ENCODE assay signal across 8 mouse cellular contexts in genomic region chr7:73585114-73586032, GRCm38 (mm10). TPM values are rescaled to one million over a fixed set of nuclear protein-coding genes. Genes with fewer than 3 reads are reported as not detected.
DNase-seq lines count a peak whose midpoint lies in the region; ATAC-seq and TF ChIP-seq lines count a peak whose summit lies in the region.

No protein-coding gene starts in this region.

- TF ChIP-seq CTCF in lung, embryonic 14.5 days (IDR thresholded peaks at IDR 0.05; ENCODE audit: low read depth): peak; percentile 38
- TF ChIP-seq CTCF in lung, adult 2 months (IDR thresholded peaks at IDR 0.05; ENCODE audit: insufficient read depth, low read length): no peak
- TF ChIP-seq CTCF in midbrain, postnatal 0 days (IDR thresholded peaks at IDR 0.05): peak; percentile 9; the same call in 1 of the 2 replicates

- no peaks in the 10 kb centered on the region for H3K27me3 ChIP-seq in lung, embryonic 14.5 days (ENCODE audit: insufficient read depth, low read length)
- H3K27me3 ChIP-seq in embryonic facial prominence, embryonic 13.5 days: peaks cover 14% of the 10 kb centered on the region; the same call in 1 of the 2 replicates
- no peaks in the 10 kb centered on the region for H3K27me3 ChIP-seq in hindbrain, embryonic 16.5 days (replicated peaks; ENCODE audit: control insufficient read depth, insufficient read depth, low read length)
- H3K27me3 ChIP-seq in midbrain, postnatal 0 days (ENCODE audit: insufficient read depth, low read length): no peaks in the 10 kb centered on the region

- H3K27ac ChIP-seq in lung, embryonic 14.5 days (ENCODE audit: low read depth): peak overlapping the region; percentile 98
- peak overlapping the region; percentile 87 for H3K27ac ChIP-seq in embryonic facial prominence, embryonic 13.5 days
- peak overlapping the region; percentile 59 for H3K27ac ChIP-seq in hindbrain, embryonic 16.5 days (ENCODE audit: low read depth, low read length)
- 0 out of 2 replicates have a peak overlapping the region, but pooled peaks have one; percentile 73 for H3K27ac ChIP-seq in midbrain, postnatal 0 days (ENCODE audit: low read depth, low read length)

- TF ChIP-seq POLR2A in lung, adult 2 months (IDR thresholded peaks at IDR 0.05; ENCODE audit: borderline replicate concordance, extremely low read depth, low read depth, low read length): no peak

- H3K36me3 ChIP-seq in lung, embryonic 14.5 days (ENCODE audit: insufficient read depth): no peaks in the 10 kb centered on the region
- no peaks in the 10 kb centered on the region for H3K36me3 ChIP-seq in embryonic facial prominence, embryonic 13.5 days
- H3K36me3 ChIP-seq in hindbrain, embryonic 16.5 days (ENCODE audit: control insufficient read depth, insufficient read depth, low read length): no peaks in the 10 kb centered on the region
- H3K36me3 ChIP-seq in midbrain, postnatal 0 days (ENCODE audit: insufficient read depth, low read length): no peaks in the 10 kb centered on the region

- WGBS in lung, embryonic 14.5 days: 62% methylated on average over 22 of the region's 22 CpGs
- WGBS in lung, adult 2 months: 60% methylated on average over 22 of the region's 22 CpGs
- WGBS in embryonic facial prominence, embryonic 13.5 days: 74% methylated on average over 22 of the region's 22 CpGs
- 79% methylated on average over 22 of the region's 22 CpGs for WGBS in hindbrain, embryonic 16.5 days
- 82% methylated on average over 22 of the region's 22 CpGs for WGBS in midbrain, postnatal 0 days

- no peak overlapping the region for H3K4me3 ChIP-seq in lung, embryonic 14.5 days (ENCODE audit: low read depth, low read length)
- H3K4me3 ChIP-seq in lung, adult 2 months (replicated peaks; ENCODE audit: extremely low read depth, low read depth, low read length): no peak overlapping the region
- H3K4me3 ChIP-seq in embryonic facial prominence, embryonic 13.5 days: no peak overlapping the region
- no peak overlapping the region for H3K4me3 ChIP-seq in hindbrain, embryonic 16.5 days (ENCODE audit: low read length)
- no peak overlapping the region for H3K4me3 ChIP-seq in midbrain, postnatal 0 days (ENCODE audit: low read depth, low read length)

- H3K9me3 ChIP-seq in lung, embryonic 14.5 days (ENCODE audit: low read depth, low read length): no peaks in the 10 kb centered on the region
- H3K9me3 ChIP-seq in embryonic facial prominence, embryonic 13.5 days: no peaks in the 10 kb centered on the region
- no peaks in the 10 kb centered on the region for H3K9me3 ChIP-seq in hindbrain, embryonic 16.5 days (ENCODE audit: control insufficient read depth, low read length)
- H3K9me3 ChIP-seq in midbrain, postnatal 0 days (ENCODE audit: low read length): no peaks in the 10 kb centered on the region

- peak overlapping the region; percentile 55 for H3K4me2 ChIP-seq in lung, embryonic 14.5 days
- H3K4me2 ChIP-seq in embryonic facial prominence, embryonic 13.5 days: no peak overlapping the region
- no peak overlapping the region for H3K4me2 ChIP-seq in hindbrain, embryonic 16.5 days (ENCODE audit: low read length)
- no peak overlapping the region for H3K4me2 ChIP-seq in midbrain, postnatal 0 days (ENCODE audit: low read depth, low read length, poor library complexity, severe bottlenecking)

- ATAC-seq in lung, embryonic 14.5 days (ENCODE audit: insufficient read depth): peak; percentile 29
- no peak for ATAC-seq in embryonic facial prominence, embryonic 13.5 days (ENCODE audit: insufficient number of reproducible peaks, insufficient read depth, low FRiP score, low TSS enrichment, low read depth)
- no peak for ATAC-seq in hindbrain, embryonic 16.5 days
- ATAC-seq in midbrain, postnatal 0 days (ENCODE audit: low FRiP score): no peak

- H3K4me1 ChIP-seq in lung, embryonic 14.5 days (ENCODE audit: insufficient read depth): peaks cover 30% of the 10 kb centered on the region
- H3K4me1 ChIP-seq in lung, adult 2 months (ENCODE audit: control insufficient read depth, insufficient read depth, low read length): peaks cover 28% of the 10 kb centered on the region
- H3K4me1 ChIP-seq in embryonic facial prominence, embryonic 13.5 days: peaks cover 52% of the 10 kb centered on the region
- peaks cover 12% of the 10 kb centered on the region for H3K4me1 ChIP-seq in hindbrain, embryonic 16.5 days (ENCODE audit: control insufficient read depth, insufficient read depth, low read depth, low read length)
- H3K4me1 ChIP-seq in midbrain, postnatal 0 days (ENCODE audit: insufficient read depth, low read length): peaks cover 9% of the 10 kb centered on the region; the same call in 1 of the 2 replicates

- H3K9ac ChIP-seq in lung, embryonic 14.5 days: 0 out of 2 replicates have a peak overlapping the region, but pooled peaks have one; percentile 23
- H3K9ac ChIP-seq in embryonic facial prominence, embryonic 13.5 days: no peak overlapping the region
- no peak overlapping the region for H3K9ac ChIP-seq in hindbrain, embryonic 16.5 days (ENCODE audit: low read depth, low read length)
- H3K9ac ChIP-seq in midbrain, postnatal 0 days (replicated peaks; ENCODE audit: low read length, poor library complexity, severe bottlenecking): no peak overlapping the region

- peak; percentile 75 for DNase-seq in lung, embryonic 14.5 days
- no peak for DNase-seq in lung, adult 2 months
- DNase-seq in midbrain, postnatal 0 days (ENCODE audit: low spot score): no peak
- DNase-seq in layer of hippocampus, postnatal 14 days (ENCODE audit: low spot score in 2 of 2): no peak
- no peak for DNase-seq in urinary bladder, adult 2 months (ENCODE audit: low spot score)
- DNase-seq in gastrocnemius, postnatal 25 days: no peak

RNA-seq across cellular contexts. Expression of gene Chd2, which starts 43.7 kb away (rescaled TPM):
- 58.7 and 62.1 TPM in 2 replicates for polyA plus RNA-seq in lung, embryonic 14.5 days (2014; fragmentation: Nextera tagmentation; extraction: Ambion mirVana)
- 41.0 and 48.5 TPM in 2 replicates for polyA plus RNA-seq in lung, adult 2 months (2012; rRNA removed)
- 62.3 and 65.6 TPM in 2 replicates for polyA plus RNA-seq in embryonic facial prominence, embryonic 13.5 days (2015; fragmentation: Nextera tagmentation; extraction: Ambion mirVana)
- 34.0 and 35.3 TPM in 2 replicates for polyA plus RNA-seq in hindbrain, embryonic 16.5 days (2015; fragmentation: Nextera tagmentation; extraction: Ambion mirVana)
- 34.0 and 34.4 TPM in 2 replicates for total RNA-seq in midbrain, postnatal 0 days (2014; rRNA removed)
- 33.2 and 43.8 TPM in 2 replicates for polyA plus RNA-seq in midbrain, postnatal 0 days (2015; fragmentation: Nextera tagmentation; extraction: Ambion mirVana)
- total RNA-seq in layer of hippocampus, postnatal 14 days (2021): 10 to 100 TPM; 47.2 to 49.8 TPM
- 25.6 and 27.3 TPM in 2 replicates for polyA plus RNA-seq in urinary bladder, adult 2 months (2012; rRNA removed)
- 10 to 100 TPM; 30.2 to 38.4 TPM for total RNA-seq in gastrocnemius, postnatal 25 days (2021)
